Comparison of ENCODE assay signal across 19 mouse cellular contexts in genomic region chr3:116943422-116943821, GRCm38 (mm10). TPM values are rescaled to one million over a fixed set of nuclear protein-coding genes. Genes with fewer than 3 reads are reported as not detected.
DNase-seq lines count a peak whose midpoint lies in the region; ATAC-seq and TF ChIP-seq lines count a peak whose summit lies in the region.
"Had no signal": no experiment of that assay in that cellular context is flagged by ENCODE, and none has a peak within 500 bp of the region (broad histone marks: within the 10 kb centered on the region; RNA-seq: fewer than 3 reads in every experiment).

No protein-coding gene starts in this region.

- H3K27me3 ChIP-seq in lung, embryonic 16.5 days (ENCODE audit: control insufficient read depth, insufficient read depth, low read depth, low read length) = no peaks in the 10 kb centered on the region; the same call in 1 of the 2 replicates
- H3K27me3 ChIP-seq in heart, embryonic 11.5 days (ENCODE audit: control insufficient read depth, insufficient read depth, low read length) = no peaks in the 10 kb centered on the region
- H3K27me3 ChIP-seq in limb, embryonic 10.5 days (ENCODE audit: low read depth, poor library complexity, severe bottlenecking) = no peaks in the 10 kb centered on the region

- peak; percentile 27 for ATAC-seq in lung, embryonic 16.5 days (ENCODE audit: low read depth)
- ATAC-seq in heart, embryonic 11.5 days (replicated peaks; ENCODE audit: insufficient number of reproducible peaks, low FRiP score, low TSS enrichment) = no peak
- ATAC-seq: intestine, embryonic 16.5 days had no signal

- no peak overlapping the region for H3K4me3 ChIP-seq in lung, embryonic 16.5 days (ENCODE audit: low read length)
- H3K4me3 ChIP-seq in heart, embryonic 11.5 days (ENCODE audit: low read depth, low read length) = no peak overlapping the region
- H3K4me3 ChIP-seq in left cerebral cortex, adult 2 months = no peak overlapping the region
- no peak overlapping the region for H3K4me3 ChIP-seq in limb, embryonic 10.5 days

- H3K27ac ChIP-seq in lung, embryonic 16.5 days (ENCODE audit: low read length) = no peak overlapping the region
- H3K27ac ChIP-seq in heart, embryonic 11.5 days (ENCODE audit: low read depth, low read length) = 0 out of 2 replicates have a peak overlapping the region, but pooled peaks have one; percentile 29
- H3K27ac ChIP-seq in left cerebral cortex, adult 2 months = peak overlapping the region; percentile 69; the same call in 1 of the 2 replicates
- H3K27ac ChIP-seq in limb, embryonic 10.5 days = no peak overlapping the region

- DNase-seq in gastrocnemius, adult 18-20 months (ENCODE audit: low spot score) = peak; percentile 14
- DNase-seq in gastrocnemius, postnatal 10 days = no peak
- DNase-seq in lung, postnatal 25 days (ENCODE audit: low spot score) = no peak
- DNase-seq in left cerebral cortex, adult 2 months (ENCODE audit: extremely low spot score in 1 of 2, low spot score in 2 of 2) = no peak
- DNase-seq in kidney, postnatal 14 days = no peak
- no peak for DNase-seq in limb, embryonic 10.5 days (ENCODE audit: low spot score)
- DNase-seq: B cell, adult 2 months; cerebellum, adult 11-12 months; kidney, postnatal 36 days; lung, adult 2 months; thymus, adult 2 months had no signal

- WGBS in lung, embryonic 16.5 days = 69% methylated on average over 4 of the region's 4 CpGs
- 52% methylated on average over 4 of the region's 4 CpGs for WGBS in heart, embryonic 11.5 days (ENCODE audit: insufficient replicate concordance)
- WGBS in limb, embryonic 10.5 days = 71% methylated on average over 4 of the region's 4 CpGs

- intact Hi-C loops in left cerebral cortex, adult 2 months (cut with DNase I) = no loop called here

- H3K9me3 ChIP-seq in lung, embryonic 16.5 days (ENCODE audit: control insufficient read depth, low read length) = peaks cover 1% of the 10 kb centered on the region
- no peaks in the 10 kb centered on the region for H3K9me3 ChIP-seq in heart, embryonic 11.5 days (replicated peaks; ENCODE audit: control insufficient read depth, low read length)
- H3K9me3 ChIP-seq in limb, embryonic 10.5 days (replicated peaks) = no peaks in the 10 kb centered on the region

- H3K9ac ChIP-seq in lung, embryonic 16.5 days (ENCODE audit: low read length) = no peak overlapping the region
- H3K9ac ChIP-seq in heart, embryonic 11.5 days (ENCODE audit: low read depth, low read length) = no peak overlapping the region

- H3K36me3 ChIP-seq in lung, embryonic 16.5 days (ENCODE audit: control insufficient read depth, insufficient read depth, low read length) = no peaks in the 10 kb centered on the region
- H3K36me3 ChIP-seq in heart, embryonic 11.5 days (ENCODE audit: control insufficient read depth, insufficient read depth, low read length) = no peaks in the 10 kb centered on the region
- no peaks in the 10 kb centered on the region for H3K36me3 ChIP-seq in limb, embryonic 10.5 days

- no peak for TF ChIP-seq CTCF in left cerebral cortex, adult 2 months (IDR thresholded peaks at IDR 0.05)

- no peak overlapping the region for H3K4me2 ChIP-seq in lung, embryonic 16.5 days (ENCODE audit: low read depth, low read length)
- no peak overlapping the region for H3K4me2 ChIP-seq in heart, embryonic 11.5 days
- H3K4me2 ChIP-seq: midbrain, embryonic 11.5 days had no signal

- peaks cover 3% of the 10 kb centered on the region; the same call in 1 of the 2 replicates for H3K4me1 ChIP-seq in lung, embryonic 16.5 days (replicated peaks; ENCODE audit: control insufficient read depth, insufficient read depth, low read length)
- H3K4me1 ChIP-seq in heart, embryonic 11.5 days (ENCODE audit: control insufficient read depth, insufficient read depth, low read length) = peaks cover 11% of the 10 kb centered on the region
- H3K4me1 ChIP-seq in limb, embryonic 10.5 days = no peaks in the 10 kb centered on the region

RNA-seq across cellular contexts. Expression of gene 4930455H04Rik, which starts 24.6 kb away (rescaled TPM):
- not detected for total RNA-seq in gastrocnemius, adult 18-20 months (2021)
- under 1 TPM in 1 of 2 experiments, not detected in 1; 0.16 TPM for total RNA-seq in gastrocnemius, postnatal 10 days (2021)
- polyA plus RNA-seq in lung, embryonic 16.5 days (2015; fragmentation: Nextera tagmentation; extraction: Ambion mirVana) = not detected in 2 replicates
- not detected in 2 replicates for polyA plus RNA-seq in heart, embryonic 11.5 days (2014; fragmentation: Nextera tagmentation; extraction: Ambion mirVana)
- total RNA-seq in left cerebral cortex, adult 2 months (2021) = not detected
- polyA plus RNA-seq in limb, embryonic 10.5 days (2016; fragmentation: Nextera tagmentation; extraction: Ambion mirVana) = not detected in 2 replicates
- total RNA-seq: adrenal gland, postnatal 4 days; ES-E14 had no signal
- polyA plus RNA-seq: hindbrain, embryonic 11.5 days; intestine, embryonic 16.5 days; limb, embryonic 14.5 days; lung, adult 2 months; midbrain, embryonic 11.5 days; thymus, adult 2 months had no signal

RNA-seq across cellular contexts. Expression of gene Palmd, which starts 25.4 kb away (rescaled TPM):
- 10 to 100 TPM; 19.4 to 30.3 TPM for total RNA-seq in gastrocnemius, adult 18-20 months (2021)
- 10 to 100 TPM; 31.0 to 39.0 TPM for total RNA-seq in gastrocnemius, postnatal 10 days (2021)
- 9.8 and 11.7 TPM in 2 replicates for polyA plus RNA-seq in lung, embryonic 16.5 days (2015; fragmentation: Nextera tagmentation; extraction: Ambion mirVana)
- polyA plus RNA-seq in heart, embryonic 11.5 days (2014; fragmentation: Nextera tagmentation; extraction: Ambion mirVana) = 10.4 and 11.1 TPM in 2 replicates
- 10 to 100 TPM; 21.6 to 23.6 TPM for total RNA-seq in left cerebral cortex, adult 2 months (2021)
- polyA plus RNA-seq in limb, embryonic 10.5 days (2016; fragmentation: Nextera tagmentation; extraction: Ambion mirVana) = 0.43 and 1.5 TPM in 2 replicates

Comparison
In these comparisons a context has a peak if more than half of its experiments do, and no peak if none do; other contexts are left out.
1. H3K27ac ChIP-seq: peak in heart, embryonic 11.5 days (single experiment) and left cerebral cortex, adult 2 months (single experiment); none in lung, embryonic 16.5 days (single experiment) and limb, embryonic 10.5 days (single experiment).